Comparison of ENCODE assay signal across 23 mouse cellular contexts in genomic region chr9:102305432-102306100, GRCm38 (mm10). TPM values are rescaled to one million over a fixed set of nuclear protein-coding genes. Genes with fewer than 3 reads are reported as not detected.
DNase-seq lines count a peak whose midpoint lies in the region; ATAC-seq and TF ChIP-seq lines count a peak whose summit lies in the region.
"Had no signal": no experiment of that assay in that cellular context is flagged by ENCODE, and none has a peak within 500 bp of the region (broad histone marks: within the 10 kb centered on the region; RNA-seq: fewer than 3 reads in every experiment).

No protein-coding gene starts in this region.

- H3K27me3 ChIP-seq in kidney, embryonic 15.5 days = no peaks in the 10 kb centered on the region
- H3K27me3 ChIP-seq: embryonic facial prominence, embryonic 13.5 days; midbrain, embryonic 13.5 days had no signal

- intact Hi-C loops in gastrocnemius, adult 2 months (cut with DNase I) = no loop called here

- H3K4me3 ChIP-seq in gastrocnemius, adult 2 months = no peak overlapping the region
- H3K4me3 ChIP-seq in kidney, embryonic 15.5 days (replicated peaks) = no peak overlapping the region
- H3K4me3 ChIP-seq: embryonic facial prominence, embryonic 13.5 days; heart, embryonic 15.5 days; hindbrain, embryonic 12.5 days; midbrain, embryonic 13.5 days had no signal

- H3K4me2 ChIP-seq in kidney, embryonic 15.5 days = no peak overlapping the region
- H3K4me2 ChIP-seq: embryonic facial prominence, embryonic 13.5 days; heart, embryonic 15.5 days; hindbrain, embryonic 12.5 days; midbrain, embryonic 13.5 days had no signal

- no peak for DNase-seq in gastrocnemius, adult 2 months
- DNase-seq in gastrocnemius, postnatal 10 days = no peak
- DNase-seq in kidney, postnatal 4 days = no peak
- peak; percentile 88 for DNase-seq in cerebellum, adult 11-12 months
- peak; percentile 84 to 90 for DNase-seq in cerebellum, postnatal 25 days
- DNase-seq in urinary bladder, postnatal 14 days (ENCODE audit: low spot score) = no peak
- DNase-seq in Muller cell, postnatal 12 days (ENCODE audit: inconsistent ontology term) = no peak
- DNase-seq: gastrocnemius, postnatal 25 days; kidney, adult 18-20 months; kidney, postnatal 14 days; liver; lung, adult 18-20 months; right cerebral cortex, adult 18-20 months; thymus, postnatal 4 days had no signal

- H3K9ac ChIP-seq in kidney, embryonic 15.5 days = no peak overlapping the region
- H3K9ac ChIP-seq: embryonic facial prominence, embryonic 13.5 days; heart, embryonic 15.5 days; hindbrain, embryonic 12.5 days; midbrain, embryonic 13.5 days had no signal

- peaks cover 4% of the 10 kb centered on the region; the same call in 1 of the 2 replicates for H3K4me1 ChIP-seq in kidney, embryonic 15.5 days

- H3K36me3 ChIP-seq in kidney, embryonic 15.5 days = no peaks in the 10 kb centered on the region
- H3K36me3 ChIP-seq: embryonic facial prominence, embryonic 13.5 days; G1E; heart, embryonic 15.5 days; hindbrain, embryonic 12.5 days had no signal

- ATAC-seq in kidney, embryonic 15.5 days (replicated peaks; ENCODE audit: low FRiP score) = no peak
- ATAC-seq: CD4-positive, CD25-positive, alpha-beta regulatory T cell, adult 4 months; midbrain, embryonic 13.5 days had no signal

- no peak for TF ChIP-seq CTCF in gastrocnemius, adult 2 months (IDR thresholded peaks at IDR 0.05)

- peak overlapping the region; percentile 46; the same call in 1 of the 2 replicates for H3K27ac ChIP-seq in gastrocnemius, adult 2 months
- 0 out of 2 replicates have a peak overlapping the region, but pooled peaks have one; percentile 45 for H3K27ac ChIP-seq in kidney, embryonic 15.5 days
- H3K27ac ChIP-seq: embryonic facial prominence, embryonic 13.5 days; hindbrain, embryonic 12.5 days had no signal

- no peaks in the 10 kb centered on the region for H3K9me3 ChIP-seq in kidney, embryonic 15.5 days (replicated peaks)
- H3K9me3 ChIP-seq: embryonic facial prominence, embryonic 13.5 days; heart, embryonic 15.5 days; hindbrain, embryonic 12.5 days; midbrain, embryonic 13.5 days had no signal

- WGBS in kidney, embryonic 15.5 days = 85% methylated on average over 7 of the region's 7 CpGs

RNA-seq across cellular contexts. Expression of gene Ephb1, which starts 48.9 kb away (rescaled TPM):
- total RNA-seq in gastrocnemius, adult 2 months (2021) = 1 to 10 TPM in 1 of 2 experiments, under 1 TPM in 1; 0.48 to 1.0 TPM
- total RNA-seq in gastrocnemius, postnatal 10 days (2021) = 1 to 10 TPM; 4.7 to 5.7 TPM
- polyA plus RNA-seq in kidney, embryonic 15.5 days (2015; fragmentation: Nextera tagmentation; extraction: Ambion mirVana) = 4.1 and 4.8 TPM in 2 replicates
- total RNA-seq: common myeloid progenitor, adult 5-6 weeks; neutrophil, adult 5-6 weeks had no signal
- polyA plus RNA-seq: CD4-positive, CD25-positive, alpha-beta regulatory T cell, adult 4 months; G1E had no signal

Comparison
In these comparisons a context has a peak if more than half of its experiments do, and no peak if none do; other contexts are left out.
1. DNase-seq: peak in cerebellum, adult 11-12 months (single experiment) and cerebellum, postnatal 25 days (2 of 2); none in gastrocnemius, adult 2 months (single experiment), gastrocnemius, postnatal 10 days (single experiment), kidney, postnatal 4 days (0 of 2), urinary bladder, postnatal 14 days (single experiment) and Muller cell, postnatal 12 days (single experiment).